Mouse (Mus musculus) embryonic facial prominence, embryonic 10.5 days (tissue): Measurements from ENCODE around the gene Dnajc9. TPM values are rescaled to one million over a fixed set of nuclear protein-coding genes. Genes with fewer than 3 reads are reported as not detected.

Experiments used
- DNase-seq: peaks from one replicate; pipeline ENCODE4 v3.0.0-alpha.2; 2017; ENCODE audit warnings: low spot score
- H3K27ac ChIP-seq: fragments of 300-500 bp; sonication (generic); replicated peaks from 2 replicates; pipeline ENCODE4 v1.5.1; 2016; ENCODE audit warnings: mild to moderate bottlenecking
- H3K27me3 ChIP-seq: fragments of 300-500 bp; sonication (generic); replicated peaks from 2 replicates; pipeline ENCODE4 v1.6.1; 2016; ENCODE audit warnings: low read depth, mild to moderate bottlenecking; ENCODE audit not compliant: poor library complexity, severe bottlenecking
- H3K36me3 ChIP-seq: fragments of 300-500 bp; sonication (generic); replicated peaks from 2 replicates; pipeline ENCODE4 v1.6.1; 2016; ENCODE audit warnings: mild to moderate bottlenecking, moderate library complexity
- H3K4me1 ChIP-seq: fragments of 300-500 bp; sonication (generic); 2 replicates; pipeline ENCODE4 v1.6.1; 2016
- H3K4me3 ChIP-seq: fragments of 300-500 bp; sonication (generic); 2 replicates; pipeline ENCODE4 v1.5.1; 2016; ENCODE audit warnings: mild to moderate bottlenecking, moderate library complexity
- H3K9me3 ChIP-seq: fragments of 300-500 bp; sonication (generic); 2 replicates; pipeline ENCODE4 v1.6.1; 2016; ENCODE audit warnings: mild to moderate bottlenecking
- WGBS: fragments of 180-500 bp; shearing (Covaris S2); methylation state at CpG from one replicate; pipeline ENCODE4 v1.1.7; 2016; 5-methylcytosine and 5-hydroxymethylcytosine counted together
- polyA plus RNA-seq: library from polyadenylated mRNA; unstranded; fragments of >200 nt; fragmentation: Nextera tagmentation; extraction: Ambion mirVana; gene quantifications from 2 replicates; pipeline ENCODE4 v1.2.1, GENCODE M21; 2016

Gene Dnajc9
- polyA plus RNA-seq, 1 experiment from 2014 or later: 286 TPM

GRCm38 (mm10) chr14:20389446-20390079, 853 bp upstream of the Dnajc9 start:
- peak overlapping the region; percentile 91; the same call in 1 of the 2 replicates for H3K27ac ChIP-seq
- H3K9me3 ChIP-seq: no peaks in the 10 kb centered on the region
- no peaks in the 10 kb centered on the region for H3K27me3 ChIP-seq
- H3K36me3 ChIP-seq: peaks cover 57% of the 10 kb centered on the region
- H3K4me3 ChIP-seq: peak overlapping the region; percentile 91
- WGBS: 89% methylated on average over 8 of the region's 8 CpGs
- no peak for DNase-seq
- H3K4me1 ChIP-seq: peaks cover 46% of the 10 kb centered on the region

GRCm38 (mm10) chr14:20379753-20380430, 8.8 kb downstream of the Dnajc9 start:
- Histone ChIP-seq H3K27me3 (no peaks in the 10 kb centered on the region), H3K27ac (no peak overlapping the region), H3K4me3 (no peak overlapping the region), H3K9me3 (no peaks in the 10 kb centered on the region), H3K4me1 (no peaks in the 10 kb centered on the region), H3K36me3 (peaks cover 97% of the 10 kb centered on the region)
- WGBS: 92% methylated on average over 9 of the region's 9 CpGs
- DNase-seq: no peak

GRCm38 (mm10) chr14:20379087-20379640, 9.5 kb downstream of the Dnajc9 start:
- Histone ChIP-seq H3K27me3 (no peaks in the 10 kb centered on the region), H3K36me3 (peaks cover 96% of the 10 kb centered on the region), H3K4me3 (no peak overlapping the region), H3K27ac (no peak overlapping the region), H3K4me1 (no peaks in the 10 kb centered on the region), H3K9me3 (no peaks in the 10 kb centered on the region)
- WGBS: 88% methylated on average over 5 of the region's 5 CpGs
- DNase-seq: no peak

- Histone ChIP-seq H3K36me3 (peaks cover 94% of the 10 kb centered on the region), H3K27me3 (no peaks in the 10 kb centered on the region), H3K9me3 (no peaks in the 10 kb centered on the region), H3K4me3 (no peak overlapping the region), H3K27ac (no peak overlapping the region), H3K4me1 (no peaks in the 10 kb centered on the region)
- DNase-seq: peak; percentile 63
- 38% methylated on average over 13 of the region's 13 CpGs for WGBS
Observed at GRCm38 (mm10) chr14:20378313-20379061, 10.2 kb downstream of the Dnajc9 start.

- peaks cover 94% of the 10 kb centered on the region for H3K36me3 ChIP-seq
- H3K4me1 ChIP-seq: no peaks in the 10 kb centered on the region
- DNase-seq: no peak
- no peak overlapping the region for H3K27ac ChIP-seq
- H3K27me3 ChIP-seq: no peaks in the 10 kb centered on the region
- 84% methylated on average over 4 of the region's 4 CpGs for WGBS
- H3K4me3 ChIP-seq: no peak overlapping the region
- no peaks in the 10 kb centered on the region for H3K9me3 ChIP-seq
Observed at GRCm38 (mm10) chr14:20377112-20377521, 11.6 kb downstream of the Dnajc9 start.

- DNase-seq: no peak
- Histone ChIP-seq H3K27ac (no peak overlapping the region), H3K4me3 (no peak overlapping the region), H3K36me3 (peaks cover 83% of the 10 kb centered on the region), H3K27me3 (no peaks in the 10 kb centered on the region), H3K4me1 (no peaks in the 10 kb centered on the region), H3K9me3 (no peaks in the 10 kb centered on the region)
- WGBS: 90% methylated on average over 1 of the region's 1 CpGs
Observed at GRCm38 (mm10) chr14:20371854-20372253, 16.9 kb downstream of the Dnajc9 start.

- H3K36me3 ChIP-seq: peaks cover 83% of the 10 kb centered on the region
- H3K4me1 ChIP-seq: no peaks in the 10 kb centered on the region
- H3K27ac ChIP-seq: no peak overlapping the region
- WGBS: 87% methylated on average over 7 of the region's 7 CpGs
- no peaks in the 10 kb centered on the region for H3K27me3 ChIP-seq
- no peaks in the 10 kb centered on the region for H3K9me3 ChIP-seq
- no peak overlapping the region for H3K4me3 ChIP-seq
- DNase-seq: no peak
Observed at GRCm38 (mm10) chr14:20370798-20371197, 17.9 kb downstream of the Dnajc9 start.

- Histone ChIP-seq H3K27ac (no peak overlapping the region), H3K36me3 (peaks cover 86% of the 10 kb centered on the region), H3K9me3 (no peaks in the 10 kb centered on the region), H3K4me1 (no peaks in the 10 kb centered on the region), H3K4me3 (no peak overlapping the region), H3K27me3 (no peaks in the 10 kb centered on the region)
- 92% methylated on average over 3 of the region's 3 CpGs for WGBS
- no peak for DNase-seq
Observed at GRCm38 (mm10) chr14:20368271-20368670, 20.4 kb downstream of the Dnajc9 start.

GRCm38 (mm10) chr14:20363230-20363629, 25.5 kb downstream of the Dnajc9 start:
- no peak for DNase-seq
- H3K27ac ChIP-seq: no peak overlapping the region
- H3K27me3 ChIP-seq: no peaks in the 10 kb centered on the region
- no peaks in the 10 kb centered on the region for H3K4me1 ChIP-seq
- H3K4me3 ChIP-seq: no peak overlapping the region
- H3K36me3 ChIP-seq: peaks cover 98% of the 10 kb centered on the region
- 94% methylated on average over 4 of the region's 4 CpGs for WGBS
- H3K9me3 ChIP-seq: no peaks in the 10 kb centered on the region

- Histone ChIP-seq H3K27me3 (no peaks in the 10 kb centered on the region), H3K4me3 (peak within 1 kb of the TSS; percentile 81), H3K9me3 (no peaks in the 10 kb centered on the region), H3K36me3 (peaks cover 53% of the 10 kb centered on the region), H3K4me1 (peaks cover 16% of the 10 kb centered on the region), H3K27ac (peak within 1 kb of the TSS; percentile 96)
- WGBS: under 1% methylated on average over 42 of the region's 42 CpGs
- DNase-seq: peak; percentile 94
Observed at GRCm38 (mm10) chr14:20347991-20348541, 40.6 kb downstream of the Dnajc9 start, which contains the start of the genes Ecd and Fam149b. Gene Ecd (minus strand): TSS chr14:20348121. Gene Fam149b (plus strand): TSS chr14:20348162.

- H3K4me1 ChIP-seq: peaks cover 16% of the 10 kb centered on the region
- H3K9me3 ChIP-seq: no peaks in the 10 kb centered on the region
- no peaks in the 10 kb centered on the region for H3K27me3 ChIP-seq
- H3K4me3 ChIP-seq: peak overlapping the region; percentile 81
- no peak for DNase-seq
- WGBS: 4% methylated on average over 15 of the region's 15 CpGs
- H3K36me3 ChIP-seq: peaks cover 51% of the 10 kb centered on the region
- peak overlapping the region; percentile 96 for H3K27ac ChIP-seq
Observed at GRCm38 (mm10) chr14:20347441-20347990, 41.2 kb downstream of the Dnajc9 start.

- WGBS: 95% methylated on average over 9 of the region's 9 CpGs
- peaks cover 16% of the 10 kb centered on the region for H3K4me1 ChIP-seq
- H3K4me3 ChIP-seq: no peak overlapping the region
- no peaks in the 10 kb centered on the region for H3K9me3 ChIP-seq
- H3K27me3 ChIP-seq: no peaks in the 10 kb centered on the region
- no peak overlapping the region for H3K27ac ChIP-seq
- DNase-seq: no peak
- H3K36me3 ChIP-seq: peaks cover 51% of the 10 kb centered on the region
Observed at GRCm38 (mm10) chr14:20345885-20346284, 42.8 kb downstream of the Dnajc9 start.
